Mouse (Mus musculus): Measurements from ENCODE around the gene Khdc3.

The Khdc3 gene

DNA sequence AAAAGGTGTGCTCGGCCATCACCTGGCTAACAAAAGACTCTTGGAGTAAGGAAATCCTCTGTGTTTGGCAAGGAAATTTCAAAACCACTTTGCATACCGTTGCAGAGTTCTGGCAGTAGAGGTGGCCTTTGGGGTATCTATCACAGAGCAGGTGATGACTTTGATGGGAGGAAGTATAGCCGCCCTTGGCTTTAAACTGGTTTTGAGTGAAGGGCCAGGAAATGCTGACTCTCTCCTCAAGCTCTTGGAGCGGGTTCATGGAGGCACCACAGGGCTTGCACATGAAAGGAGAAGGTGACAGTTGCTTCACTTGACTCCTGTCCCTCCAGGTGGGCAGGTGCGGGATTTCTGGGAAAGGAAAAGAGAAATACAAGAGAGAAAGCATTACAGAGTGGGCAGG is 14.1 kb upstream of the Khdc3 start:
- Histone ChIP-seq H3K4me1 (replicated peaks; ENCODE audit: low read depth, low read length) (peaks cover 91% of the 10 kb centered on the region), H3K9me3 (ENCODE audit: low read length) (no peaks in the 10 kb centered on the region), H3K36me3 (ENCODE audit: insufficient read depth, low read length) (peaks cover 10% of the 10 kb centered on the region), H3K4me3 (replicated peaks; ENCODE audit: low read length) (no peak overlapping the region), H3K27me3 (ENCODE audit: insufficient read depth, low read length) (no peaks in the 10 kb centered on the region)
- no peak for TF ChIP-seq NANOG (IDR thresholded peaks at IDR 0.05; ENCODE audit: borderline replicate concordance, low read length)
- no peak for TF ChIP-seq CTCF (conservative IDR thresholded peaks at IDR 0.05; ENCODE audit: low read length)
- TF ChIP-seq POU5F1 (IDR thresholded peaks at IDR 0.05; ENCODE audit: borderline replicate concordance, low read length): no peak

DNA sequence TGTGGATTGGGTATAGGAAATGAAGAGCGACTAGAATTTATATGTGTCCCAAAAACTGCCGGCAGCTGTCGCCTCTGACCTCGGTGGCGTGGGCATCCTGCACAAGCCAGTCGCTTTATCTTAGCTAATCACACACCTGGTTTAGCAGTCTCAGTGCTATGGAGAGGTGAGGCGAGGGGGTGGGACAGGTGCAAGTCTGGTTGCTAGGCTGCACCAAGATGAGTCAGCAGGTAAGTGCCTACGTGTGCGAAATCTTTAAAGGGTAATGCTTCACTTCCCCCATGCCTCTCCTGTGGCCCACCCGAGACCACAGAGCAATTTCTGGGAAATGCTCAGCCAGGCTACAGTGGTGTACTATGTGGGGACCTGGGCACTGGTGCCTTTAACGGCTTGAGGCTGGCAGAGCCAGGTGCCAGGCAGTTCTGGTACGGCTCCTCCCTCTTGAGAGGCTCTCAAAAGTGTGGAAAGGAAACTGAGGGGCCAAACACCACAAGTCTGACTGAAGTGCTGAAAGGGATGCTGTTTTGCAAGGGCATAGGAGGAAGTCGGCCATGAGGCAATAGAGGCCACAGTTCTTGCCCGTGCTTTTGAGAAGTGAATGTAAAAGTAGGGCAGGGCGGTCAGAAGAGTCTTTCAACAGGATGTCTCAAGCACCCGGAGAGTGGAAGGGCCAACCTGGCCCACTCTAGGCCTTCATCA is 12.3 kb upstream of the Khdc3 start:
- Histone ChIP-seq H3K4me3 (replicated peaks; ENCODE audit: low read length) (0 out of 2 replicates have a peak overlapping the region, but pooled peaks have one; percentile 5), H3K9me3 (ENCODE audit: low read length) (no peaks in the 10 kb centered on the region), H3K36me3 (ENCODE audit: insufficient read depth, low read length) (peaks cover 10% of the 10 kb centered on the region), H3K27me3 (ENCODE audit: insufficient read depth, low read length) (no peaks in the 10 kb centered on the region), H3K4me1 (replicated peaks; ENCODE audit: low read depth, low read length) (peaks cover 91% of the 10 kb centered on the region)
- TF ChIP-seq POU5F1 (IDR thresholded peaks at IDR 0.05; ENCODE audit: borderline replicate concordance, low read length): no peak
- no peak for TF ChIP-seq NANOG (IDR thresholded peaks at IDR 0.05; ENCODE audit: borderline replicate concordance, low read length)
- no peak for TF ChIP-seq CTCF (conservative IDR thresholded peaks at IDR 0.05; ENCODE audit: low read length)

DNA sequence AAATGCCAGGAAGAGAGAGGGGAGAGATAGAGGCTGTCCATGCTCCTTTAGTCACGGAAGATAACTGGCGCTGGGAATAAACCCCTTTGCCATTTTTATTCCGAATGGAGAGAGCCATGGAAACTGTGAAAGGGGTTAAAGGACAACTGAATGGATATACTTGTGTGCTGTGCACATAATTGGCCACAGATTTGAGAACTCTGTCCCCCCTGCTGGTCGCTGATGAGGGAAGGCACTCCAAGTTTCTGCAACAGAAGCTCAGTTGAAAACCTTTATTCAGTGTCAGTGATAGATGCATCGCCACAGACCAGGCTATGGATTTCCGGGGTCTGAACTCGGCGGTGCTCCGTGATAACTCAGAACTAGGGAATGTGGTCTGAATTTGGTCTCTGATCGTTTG is 11.5 kb upstream of the Khdc3 start:
- Histone ChIP-seq H3K9me3 (ENCODE audit: low read length) (no peaks in the 10 kb centered on the region), H3K27me3 (ENCODE audit: insufficient read depth, low read length) (no peaks in the 10 kb centered on the region), H3K36me3 (ENCODE audit: insufficient read depth, low read length) (peaks cover 8% of the 10 kb centered on the region), H3K4me1 (replicated peaks; ENCODE audit: low read depth, low read length) (peaks cover 89% of the 10 kb centered on the region), H3K4me3 (replicated peaks; ENCODE audit: low read length) (0 out of 2 replicates have a peak overlapping the region, but pooled peaks have one; percentile 1)
- no peak for TF ChIP-seq CTCF (conservative IDR thresholded peaks at IDR 0.05; ENCODE audit: low read length)
- TF ChIP-seq NANOG (IDR thresholded peaks at IDR 0.05; ENCODE audit: borderline replicate concordance, low read length): no peak
- no peak for TF ChIP-seq POU5F1 (IDR thresholded peaks at IDR 0.05; ENCODE audit: borderline replicate concordance, low read length)

DNA sequence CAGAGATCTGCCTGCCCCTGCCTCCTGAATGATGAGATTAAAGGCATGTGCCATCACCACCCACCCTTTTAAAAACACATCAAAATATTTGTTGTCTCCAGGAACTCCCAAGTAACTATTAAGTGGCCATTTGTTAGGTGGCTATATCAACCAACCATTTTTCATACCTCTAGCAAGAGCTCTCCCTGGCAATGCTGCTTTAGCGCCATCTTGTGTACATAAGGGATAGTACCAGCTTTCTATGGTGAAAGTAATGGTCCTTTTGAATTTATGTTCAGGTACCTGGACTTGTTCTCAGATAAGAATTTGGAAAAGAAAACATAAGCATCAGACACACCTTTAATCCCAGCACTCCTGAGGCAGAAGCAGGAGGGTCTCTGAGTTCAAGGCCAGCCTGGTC is 9.9 kb upstream of the Khdc3 start:
- no peaks in the 10 kb centered on the region for H3K9me3 ChIP-seq (ENCODE audit: low read length)
- peaks cover 90% of the 10 kb centered on the region for H3K4me1 ChIP-seq (replicated peaks; ENCODE audit: low read depth, low read length)
- TF ChIP-seq POU5F1 (IDR thresholded peaks at IDR 0.05; ENCODE audit: borderline replicate concordance, low read length) (no peak), NANOG (IDR thresholded peaks at IDR 0.05; ENCODE audit: borderline replicate concordance, low read length) (no peak), CTCF (conservative IDR thresholded peaks at IDR 0.05; ENCODE audit: low read length) (peak; percentile 96)
- H3K36me3 ChIP-seq (ENCODE audit: insufficient read depth, low read length): peaks cover 3% of the 10 kb centered on the region; the same call in 1 of the 2 replicates
- H3K27me3 ChIP-seq (ENCODE audit: insufficient read depth, low read length): no peaks in the 10 kb centered on the region
- no peak overlapping the region for H3K4me3 ChIP-seq (replicated peaks; ENCODE audit: low read length)

DNA sequence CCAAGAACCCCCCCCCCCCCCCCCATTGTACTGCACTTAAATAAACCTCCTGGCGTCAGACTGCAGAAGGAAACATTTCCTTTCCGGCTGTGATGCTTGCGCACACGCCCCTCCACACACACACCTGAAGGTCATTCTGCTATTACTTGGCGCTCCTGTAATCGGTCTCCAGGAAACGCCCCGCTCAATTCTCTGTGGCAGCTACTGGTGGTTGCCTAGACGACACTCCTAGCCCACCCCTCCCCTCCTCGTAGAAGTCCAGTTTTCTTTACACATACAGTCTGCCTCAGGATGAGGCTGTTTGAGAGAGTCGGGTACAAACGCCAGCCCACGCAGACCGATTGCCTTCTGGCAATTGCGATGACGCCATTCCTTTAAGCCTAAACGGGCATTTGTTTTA is 7.1 kb upstream of the Khdc3 start:
- Histone ChIP-seq H3K4me1 (replicated peaks; ENCODE audit: low read depth, low read length) (peaks cover 86% of the 10 kb centered on the region), H3K4me3 (replicated peaks; ENCODE audit: low read length) (peak overlapping the region; percentile 71), H3K9me3 (ENCODE audit: low read length) (no peaks in the 10 kb centered on the region), H3K36me3 (ENCODE audit: insufficient read depth, low read length) (no peaks in the 10 kb centered on the region), H3K27me3 (ENCODE audit: insufficient read depth, low read length) (no peaks in the 10 kb centered on the region)
- TF ChIP-seq CTCF (conservative IDR thresholded peaks at IDR 0.05; ENCODE audit: low read length) (no peak), NANOG (IDR thresholded peaks at IDR 0.05; ENCODE audit: borderline replicate concordance, low read length) (peak; percentile 59; the same call in 1 of the 2 replicates), POU5F1 (IDR thresholded peaks at IDR 0.05; ENCODE audit: borderline replicate concordance, low read length) (no peak)

DNA sequence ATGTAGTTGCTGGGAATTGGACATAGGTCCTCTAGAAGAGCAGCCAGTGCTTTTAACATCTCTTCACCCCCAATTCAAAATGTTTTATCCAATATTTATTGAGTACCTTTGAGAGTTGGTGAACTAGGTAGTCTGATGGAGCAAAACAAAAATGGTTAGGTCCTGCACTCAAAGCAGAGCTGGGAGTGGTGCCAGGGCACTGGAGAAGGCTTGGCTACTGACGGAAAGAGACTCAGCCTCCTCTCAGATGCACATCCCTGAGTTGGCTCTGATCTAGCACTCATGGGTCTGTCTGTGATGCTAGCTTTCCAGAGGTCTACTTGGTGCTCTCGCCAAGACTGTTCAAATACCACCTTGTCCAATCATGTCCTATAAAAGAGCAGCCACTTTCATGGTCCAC is 3.7 kb upstream of the Khdc3 start:
- TF ChIP-seq POU5F1 (IDR thresholded peaks at IDR 0.05; ENCODE audit: borderline replicate concordance, low read length) (no peak), CTCF (conservative IDR thresholded peaks at IDR 0.05; ENCODE audit: low read length) (no peak), NANOG (IDR thresholded peaks at IDR 0.05; ENCODE audit: borderline replicate concordance, low read length) (no peak)
- Histone ChIP-seq H3K4me1 (replicated peaks; ENCODE audit: low read depth, low read length) (peaks cover 88% of the 10 kb centered on the region), H3K27me3 (ENCODE audit: insufficient read depth, low read length) (peaks cover 4% of the 10 kb centered on the region; the same call in 1 of the 2 replicates), H3K9me3 (ENCODE audit: low read length) (no peaks in the 10 kb centered on the region), H3K36me3 (ENCODE audit: insufficient read depth, low read length) (no peaks in the 10 kb centered on the region), H3K4me3 (replicated peaks; ENCODE audit: low read length) (no peak overlapping the region)

DNA sequence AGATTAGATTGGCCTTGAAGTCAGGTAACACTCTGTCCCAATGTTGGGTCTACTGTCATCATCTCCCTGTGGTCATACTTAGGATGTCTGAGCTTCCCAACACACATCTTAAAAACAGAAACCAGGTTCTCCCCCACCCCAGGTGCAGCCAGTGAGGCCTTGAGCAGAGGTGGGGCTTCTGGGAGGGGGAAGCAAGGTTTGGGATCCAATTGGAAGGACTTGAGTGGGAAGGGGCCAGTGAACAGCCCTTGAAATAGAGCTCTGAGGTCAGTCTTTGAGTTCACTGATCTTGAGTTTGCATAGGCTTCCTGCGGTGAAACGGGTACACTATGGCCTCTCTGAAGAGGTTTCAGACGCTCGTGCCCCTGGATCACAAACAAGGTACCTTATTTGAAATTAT is 545 bp downstream of the Khdc3 start, which contains the start of gene Gm20509:
Gene Gm20509 (plus strand): TSS at position 290 of the 400 bp plus-strand sequence.
- peaks cover 86% of the 10 kb centered on the region for H3K4me1 ChIP-seq (replicated peaks; ENCODE audit: low read depth, low read length)
- H3K36me3 ChIP-seq (ENCODE audit: insufficient read depth, low read length): peaks cover 15% of the 10 kb centered on the region
- H3K27me3 ChIP-seq (ENCODE audit: insufficient read depth, low read length): peaks cover 28% of the 10 kb centered on the region
- H3K4me3 ChIP-seq (replicated peaks; ENCODE audit: low read length): peak within 1 kb of the TSS; percentile 81
- no peaks in the 10 kb centered on the region for H3K9me3 ChIP-seq (ENCODE audit: low read length)
- TF ChIP-seq POU5F1 (IDR thresholded peaks at IDR 0.05; ENCODE audit: borderline replicate concordance, low read length) (no peak), CTCF (conservative IDR thresholded peaks at IDR 0.05; ENCODE audit: low read length) (no peak), NANOG (IDR thresholded peaks at IDR 0.05; ENCODE audit: borderline replicate concordance, low read length) (no peak)

DNA sequence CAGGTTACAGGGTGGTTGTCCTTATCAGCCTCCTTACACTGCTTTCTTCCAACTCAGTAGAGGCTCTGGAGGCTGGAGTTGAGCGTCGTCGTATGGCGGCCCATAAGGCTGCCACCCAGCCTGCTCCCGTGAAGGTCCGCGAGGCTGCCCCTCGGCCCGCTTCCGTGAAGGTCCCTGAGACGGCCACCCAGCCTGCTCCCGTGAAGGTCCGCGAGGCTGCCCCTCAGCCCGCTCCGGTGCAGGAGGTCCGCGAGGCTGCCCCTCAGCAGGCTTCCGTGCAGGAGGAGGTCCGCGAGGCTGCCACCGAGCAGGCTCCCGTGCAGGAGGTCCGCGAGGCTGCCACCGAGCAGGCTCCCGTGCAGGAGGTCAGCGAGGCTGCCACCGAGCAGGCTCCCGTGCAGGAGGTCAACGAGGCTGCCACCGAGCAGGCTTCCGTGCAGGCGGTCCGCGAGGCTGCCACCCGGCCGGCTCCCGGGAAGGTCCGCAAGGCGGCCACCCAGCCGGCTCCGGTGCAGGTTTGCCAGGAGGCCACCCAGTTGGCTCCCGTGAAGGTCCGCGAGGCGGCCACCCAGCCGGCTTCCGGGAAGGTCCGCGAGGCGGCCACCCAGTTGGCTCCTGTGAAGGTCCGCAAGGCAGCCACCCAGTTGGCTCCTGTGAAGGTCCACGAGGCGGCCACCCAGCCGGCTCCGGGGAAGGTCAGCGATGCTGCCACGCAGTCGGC is 1.7 kb downstream of the Khdc3 start:
- TF ChIP-seq NANOG (IDR thresholded peaks at IDR 0.05; ENCODE audit: borderline replicate concordance, low read length): no peak
- no peak for TF ChIP-seq CTCF (conservative IDR thresholded peaks at IDR 0.05; ENCODE audit: low read length)
- TF ChIP-seq POU5F1 (IDR thresholded peaks at IDR 0.05; ENCODE audit: borderline replicate concordance, low read length): no peak
- peaks cover 15% of the 10 kb centered on the region for H3K36me3 ChIP-seq (ENCODE audit: insufficient read depth, low read length)

More for the DNA sequence above, 1.7 kb downstream of the Khdc3 start:
- Histone ChIP-seq H3K9me3 (ENCODE audit: low read length) (no peaks in the 10 kb centered on the region), H3K4me3 (replicated peaks; ENCODE audit: low read length) (peak overlapping the region; percentile 81), H3K4me1 (replicated peaks; ENCODE audit: low read depth, low read length) (peaks cover 86% of the 10 kb centered on the region), H3K27me3 (ENCODE audit: insufficient read depth, low read length) (peaks cover 28% of the 10 kb centered on the region)

All from E14TG2a.4 (cell line).